Mouse (Mus musculus) heart, postnatal 36 days (tissue): ENCODE results near the gene Klhdc2. TPM values are rescaled to one million over a fixed set of nuclear protein-coding genes. Genes with fewer than 3 reads are reported as not detected.

Experiments
- DNase-seq, 2 experiments: peaks; one replicate each; pipeline ENCODE4 v3.0.0; 2021 to 2022
- intact Hi-C: fragments of 180-260 bp; cut with DNase I; formaldehyde crosslinking; loops from one replicate; pipeline ENCODE4 v1.15.1; 2025
- total RNA-seq, 2 experiments: library from RNA; stranded (reverse); gene quantifications; 2 replicates each; pipeline ENCODE4 v1.2.3; 2021

Klhdc2 gene
- total RNA-seq, 2 experiments from 2014 or later: 105 to 110 TPM

- DNase-seq: peak; percentile 39
- intact Hi-C loops: loop anchor here (5.0 kb wide), 2 partner anchors 72 to 102 kb away; partner anchors contain the start of genes Dnaaf2, Gm49383 and Pole2
Observed at GRCm38 (mm10) chr12:69299231-69299630, 2.8 kb downstream of the Klhdc2 start.

- DNase-seq: no peak
- intact Hi-C loops: loop anchor here (5.0 kb wide), 2 partner anchors 73 to 103 kb away; partner anchors contain the start of genes Dnaaf2, Gm49383 and Pole2
Observed at GRCm38 (mm10) chr12:69299831-69300230, 3.4 kb downstream of the Klhdc2 start.

GRCm38 (mm10) chr12:69300391-69300790 lies 3.9 kb downstream of the Klhdc2 start:
- intact Hi-C loops: no loop called here
- no peak for DNase-seq

- no peak for DNase-seq
- intact Hi-C loops: no loop called here
Observed at GRCm38 (mm10) chr12:69302171-69302570, 5.7 kb downstream of the Klhdc2 start.

GRCm38 (mm10) chr12:69304051-69304450 lies 7.6 kb downstream of the Klhdc2 start:
- DNase-seq: no peak
- intact Hi-C loops: no loop called here

GRCm38 (mm10) chr12:69306333-69306732 lies 9.9 kb downstream of the Klhdc2 start:
- intact Hi-C loops: loop anchor here (5.0 kb wide), 1 partner anchor 41 kb away; no protein-coding TSS in a partner anchor
- DNase-seq: no peak

- no peak for DNase-seq
- intact Hi-C loops: loop anchor here (5.0 kb wide), 1 partner anchor 38 kb away; no protein-coding TSS in a partner anchor
Observed at GRCm38 (mm10) chr12:69309659-69310058, 13.2 kb downstream of the Klhdc2 start.

- intact Hi-C loops: no loop called here
- DNase-seq: no peak
Observed at GRCm38 (mm10) chr12:69318431-69318830, 21.9 kb downstream of the Klhdc2 start.

GRCm38 (mm10) chr12:69331187-69331586 lies 34.7 kb downstream of the Klhdc2 start:
- DNase-seq: no peak
- intact Hi-C loops: no loop called here

- intact Hi-C loops: no loop called here
- DNase-seq: no peak
Observed at GRCm38 (mm10) chr12:69332147-69332546, 35.7 kb downstream of the Klhdc2 start.

GRCm38 (mm10) chr12:69333547-69333946 lies 37.1 kb downstream of the Klhdc2 start:
- intact Hi-C loops: no loop called here
- DNase-seq: peak in 1 of 2 experiments; percentile 24

GRCm38 (mm10) chr12:69349928-69350327 lies 53.4 kb downstream of the Klhdc2 start:
- no peak for DNase-seq
- intact Hi-C loops: loop anchor here (5.0 kb wide), 1 partner anchor 43 kb away; no protein-coding TSS in a partner anchor

GRCm38 (mm10) chr12:69351685-69352084 lies 55.2 kb downstream of the Klhdc2 start:
- no peak for DNase-seq
- intact Hi-C loops: no loop called here

GRCm38 (mm10) chr12:69356546-69357299 lies 60.2 kb downstream of the Klhdc2 start, which contains the start of gene Nemf:
Gene Nemf, minus strand, starts transcription at chr12:69357165.
- intact Hi-C loops: loop anchor here (1.0 to 2.0 kb wide), 2 partner anchors 218 to 340 kb away; no protein-coding TSS in a partner anchor
- peak; percentile 87 for DNase-seq

- intact Hi-C loops: loop anchor here (1.0 to 2.0 kb wide), 2 partner anchors 218 to 339 kb away; no protein-coding TSS in a partner anchor
- no peak for DNase-seq
Observed at GRCm38 (mm10) chr12:69357300-69357646, 60.8 kb downstream of the Klhdc2 start.

Other genes starting within 250 kb of the Klhdc2 start
- 1,000 to 10,000 TPM; 1,412 to 1,495 TPM for gene Rps29, start 137.5 kb upstream of the Klhdc2 start, total RNA-seq
- not detected for gene Lrr1, start 127.9 kb upstream of the Klhdc2 start, total RNA-seq
- gene Rpl36al, start 112.6 kb upstream of the Klhdc2 start, total RNA-seq: 100 to 1,000 TPM; 206 to 211 TPM
- gene Mgat2, start 112.5 kb upstream of the Klhdc2 start, total RNA-seq: 10 to 100 TPM; 18.8 to 20.6 TPM
- 1 to 10 TPM; 2.6 to 3.6 TPM for gene Gm49383, start 99.6 kb upstream of the Klhdc2 start, total RNA-seq
- gene Dnaaf2, start 98.3 kb upstream of the Klhdc2 start, total RNA-seq: under 1 TPM; 0.41 to 0.83 TPM
- gene Gm49384, start 92.4 kb upstream of the Klhdc2 start, total RNA-seq: 1 to 10 TPM; 2.5 to 2.8 TPM
- under 1 TPM; 0.64 to 0.98 TPM for gene Pole2, start 68.5 kb upstream of the Klhdc2 start, total RNA-seq
- 10 to 100 TPM; 35.7 to 37.2 TPM for gene Klhdc1, start 55.5 kb upstream of the Klhdc2 start, total RNA-seq
- 10 to 100 TPM; 22.3 to 24.1 TPM for gene Nemf, start 60.5 kb downstream of the Klhdc2 start, total RNA-seq
- gene Arf6, start 75.5 kb downstream of the Klhdc2 start, total RNA-seq: 10 to 100 TPM; 37.2 to 39.8 TPM
- gene Gm9887, start 75.8 kb downstream of the Klhdc2 start, total RNA-seq: not detected